19 mouse cellular contexts compared by ENCODE assay signal in genomic region chr5:146695543-146695942, GRCm38 (mm10).
DNase-seq lines count a peak whose midpoint lies in the region; ATAC-seq and TF ChIP-seq lines count a peak whose summit lies in the region.
"Had no signal": no experiment of that assay in that cellular context is flagged by ENCODE, and none has a peak within 500 bp of the region (broad histone marks: within the 10 kb centered on the region; RNA-seq: fewer than 3 reads in every experiment).

No protein-coding gene starts in this region.

- no peak for TF ChIP-seq CTCF in C2C12 (IDR thresholded peaks at IDR 0.05; ENCODE audit: control insufficient read depth, insufficient read depth, insufficient read length)
- TF ChIP-seq CTCF in G1E (IDR thresholded peaks at IDR 0.05; ENCODE audit: low read depth, low read length) = no peak

- H3K4me1 ChIP-seq in liver, embryonic 13.5 days (replicated peaks) = peaks cover 83% of the 10 kb centered on the region
- peaks cover 38% of the 10 kb centered on the region for H3K4me1 ChIP-seq in liver, embryonic 11.5 days (replicated peaks; ENCODE audit: control insufficient read depth, insufficient read depth, low read length)
- H3K4me1 ChIP-seq in G1E (ENCODE audit: insufficient read depth, low read depth, low read length) = peaks cover 92% of the 10 kb centered on the region
- H3K4me1 ChIP-seq: forebrain, embryonic 13.5 days had no signal

- H3K27me3 ChIP-seq in liver, embryonic 13.5 days = no peaks in the 10 kb centered on the region
- no peaks in the 10 kb centered on the region; the same call in 1 of the 2 replicates for H3K27me3 ChIP-seq in liver, embryonic 11.5 days (replicated peaks; ENCODE audit: control insufficient read depth, insufficient read depth, low read length)
- H3K27me3 ChIP-seq in C2C12 (ENCODE audit: control insufficient read depth, insufficient read depth, insufficient read length) = no peaks in the 10 kb centered on the region
- no peaks in the 10 kb centered on the region for H3K27me3 ChIP-seq in G1E (ENCODE audit: insufficient read depth, low read length)
- H3K27me3 ChIP-seq: forebrain, embryonic 13.5 days; hindbrain, embryonic 12.5 days; hindbrain, embryonic 15.5 days had no signal

- H3K9me3 ChIP-seq in liver, embryonic 13.5 days (replicated peaks) = no peaks in the 10 kb centered on the region
- no peaks in the 10 kb centered on the region for H3K9me3 ChIP-seq in liver, embryonic 11.5 days (ENCODE audit: control insufficient read depth, low read length)
- no peaks in the 10 kb centered on the region for H3K9me3 ChIP-seq in G1E (replicated peaks)
- H3K9me3 ChIP-seq: forebrain, embryonic 10.5 days; forebrain, embryonic 13.5 days; hindbrain, embryonic 12.5 days; hindbrain, embryonic 15.5 days had no signal

- no peak overlapping the region for H3ac ChIP-seq in C2C12 (ENCODE audit: control insufficient read depth, insufficient read length, low read depth)

- H3K4me2 ChIP-seq in liver, embryonic 13.5 days = no peak overlapping the region
- no peak overlapping the region for H3K4me2 ChIP-seq in liver, embryonic 11.5 days
- H3K4me2 ChIP-seq: forebrain, embryonic 13.5 days; heart, embryonic 11.5 days; hindbrain, embryonic 12.5 days; hindbrain, embryonic 15.5 days had no signal

- 63% methylated on average over 5 of the region's 5 CpGs for WGBS in liver, embryonic 13.5 days (ENCODE audit: insufficient replicate concordance)
- 64% methylated on average over 5 of the region's 5 CpGs for WGBS in liver, embryonic 11.5 days

- H3K79me2 ChIP-seq in C2C12 (ENCODE audit: control insufficient read depth, insufficient read depth) = no peaks in the 10 kb centered on the region

- no peaks in the 10 kb centered on the region for H3K79me3 ChIP-seq in C2C12 (ENCODE audit: low read depth)

- H3K4me3 ChIP-seq in liver, embryonic 13.5 days (replicated peaks) = no peak overlapping the region
- no peak overlapping the region for H3K4me3 ChIP-seq in liver, embryonic 11.5 days (ENCODE audit: low read depth, low read length)
- H3K4me3 ChIP-seq in C2C12 (ENCODE audit: insufficient read depth, poor library complexity, severe bottlenecking) = no peak overlapping the region
- no peak overlapping the region; the same call in 1 of the 2 replicates for H3K4me3 ChIP-seq in G1E (ENCODE audit: low read depth, low read length)
- H3K4me3 ChIP-seq: forebrain, embryonic 10.5 days; forebrain, embryonic 13.5 days; hindbrain, embryonic 12.5 days; hindbrain, embryonic 15.5 days had no signal

- DNase-seq in liver, embryonic 13.5 days = no peak
- no peak for DNase-seq in liver, embryonic 11.5 days (ENCODE audit: low spot score)
- no peak for DNase-seq in G1E (ENCODE audit: low spot score)
- DNase-seq in c-Kit-positive CD71-positive TER-119-positive erythroid progenitor cells, embryonic 14.5 days (ENCODE audit: low spot score) = peak; percentile 54
- no peak for DNase-seq in adrenal gland, adult 2 months
- DNase-seq in thymus, postnatal 4 days = no peak
- DNase-seq: adrenal gland, postnatal 10 days; cerebellum, adult 18-20 months; cerebellum, adult 9-10 months; cerebellum, postnatal 14 days; gastrocnemius, postnatal 10 days had no signal

- no peak overlapping the region for H3K9ac ChIP-seq in liver, embryonic 13.5 days
- no peak overlapping the region for H3K9ac ChIP-seq in liver, embryonic 11.5 days (ENCODE audit: low read depth, low read length)
- H3K9ac ChIP-seq: forebrain, embryonic 13.5 days; hindbrain, embryonic 12.5 days; hindbrain, embryonic 15.5 days had no signal

- peak overlapping the region; percentile 40 for H3K27ac ChIP-seq in liver, embryonic 13.5 days
- H3K27ac ChIP-seq in liver, embryonic 11.5 days (ENCODE audit: low read depth, low read length) = no peak overlapping the region
- H3K27ac ChIP-seq: forebrain, embryonic 10.5 days; forebrain, embryonic 13.5 days; hindbrain, embryonic 12.5 days; hindbrain, embryonic 15.5 days had no signal

- no peak for ATAC-seq in liver, embryonic 13.5 days (ENCODE audit: low read depth)
- ATAC-seq in liver, embryonic 11.5 days (replicated peaks; ENCODE audit: low FRiP score) = no peak
- peak; percentile 36 for ATAC-seq in G1E (ENCODE audit: extremely low read depth, insufficient number of reproducible peaks, low FRiP score, poor library complexity, severe bottlenecking)
- ATAC-seq: activated CD4-positive, CD25-positive, alpha-beta regulatory T cell, adult 4 months; forebrain, embryonic 13.5 days; forebrain, embryonic 16.5 days had no signal

- H3K36me3 ChIP-seq in liver, embryonic 13.5 days = no peaks in the 10 kb centered on the region
- H3K36me3 ChIP-seq in liver, embryonic 11.5 days (ENCODE audit: control insufficient read depth, insufficient read depth, low read length) = no peaks in the 10 kb centered on the region
- H3K36me3 ChIP-seq in C2C12 (ENCODE audit: control insufficient read depth, insufficient read depth) = no peaks in the 10 kb centered on the region
- peaks cover 2% of the 10 kb centered on the region for H3K36me3 ChIP-seq in G1E (replicated peaks)
- H3K36me3 ChIP-seq: forebrain, embryonic 10.5 days; hindbrain, embryonic 12.5 days; hindbrain, embryonic 15.5 days had no signal

TF ChIP-seq in C2C12, 6 proteins besides CTCF, POLR2A, EP300 and RAD21:
- no peak for TF ChIP-seq CEBPB (IDR thresholded peaks at IDR 0.05; ENCODE audit: low read depth)
- peak; percentile 55 for TF ChIP-seq MYOD1 (IDR thresholded peaks at IDR 0.05; ENCODE audit: control insufficient read depth, insufficient read length, low read depth)
TF ChIP-seq in C2C12: peak in this region for 1.
